Mouse (Mus musculus) embryonic facial prominence, embryonic 14.5 days (tissue): Measurements from ENCODE around the gene Khdc3. TPM values are rescaled to one million over a fixed set of nuclear protein-coding genes. Genes with fewer than 3 reads are reported as not detected.
"Not testable (repeated sequence)": the region's sequence is repeated elsewhere in the genome, so short reads cannot be mapped to it uniquely, and the experiment has no call there.

Experiments used
- ATAC-seq: fragments of 200-750 bp; cut with Nextera tagmentation; 2 replicates; pipeline ENCODE4 v1.8.0; 2017; ENCODE audit warnings: low read depth, moderate number of reproducible peaks, moderate TSS enrichment
- DNase-seq: peaks from one replicate; pipeline ENCODE4 v3.0.0-alpha.2; 2015; ENCODE audit warnings: low spot score
- H3K27ac ChIP-seq: fragments of 300-500 bp; sonication (generic); replicated peaks from 2 replicates; pipeline ENCODE4 v1.5.1; 2014; ENCODE audit warnings: low read depth, mild to moderate bottlenecking, low read length, moderate library complexity
- H3K27me3 ChIP-seq: fragments of 300-500 bp; sonication (generic); replicated peaks from 2 replicates; pipeline ENCODE4 v1.6.1; 2014; ENCODE audit warnings: low read length; ENCODE audit not compliant: control insufficient read depth, insufficient read depth
- H3K36me3 ChIP-seq: fragments of 300-500 bp; sonication (generic); 2 replicates; pipeline ENCODE4 v1.6.1; 2014; ENCODE audit warnings: low read length, mixed read lengths; ENCODE audit not compliant: control insufficient read depth, insufficient read depth
- H3K4me1 ChIP-seq: fragments of 300-500 bp; sonication (generic); 2 replicates; pipeline ENCODE4 v1.6.1; 2014; ENCODE audit warnings: antibody characterized with exemption, low read length; ENCODE audit not compliant: control insufficient read depth, insufficient read depth
- H3K4me2 ChIP-seq: fragments of 300-500 bp; sonication (generic); 2 replicates; pipeline ENCODE4 v1.6.1; 2014; ENCODE audit warnings: low read depth, mild to moderate bottlenecking, low read length, moderate library complexity, mixed read lengths
- H3K4me3 ChIP-seq: fragments of 300-500 bp; sonication (generic); 2 replicates; pipeline ENCODE4 v1.5.1; 2014; ENCODE audit warnings: low read depth, mild to moderate bottlenecking, low read length
- H3K9ac ChIP-seq: fragments of 300-500 bp; sonication (generic); 2 replicates; pipeline ENCODE4 v1.6.1; 2014; ENCODE audit warnings: low read depth, mild to moderate bottlenecking, low read length, moderate library complexity, mixed read lengths
- H3K9me3 ChIP-seq: fragments of 300-500 bp; sonication (generic); 2 replicates; pipeline ENCODE4 v1.6.1; 2016; ENCODE audit warnings: low read length; ENCODE audit not compliant: control insufficient read depth
- WGBS: fragments of 180-500 bp; shearing (Covaris S2); extraction: QIAGEN DNeasy Blood & Tissue Kit; methylation state at CpG from one replicate; pipeline ENCODE4 v1.1.7; 2014; 5-methylcytosine and 5-hydroxymethylcytosine counted together
- polyA plus RNA-seq: library from polyadenylated mRNA; unstranded; fragments of >200 nt; fragmentation: Nextera tagmentation; extraction: Ambion mirVana; gene quantifications from 2 replicates; pipeline ENCODE4 v1.2.1, GENCODE M21; 2014

Gene Khdc3
- polyA plus RNA-seq, 1 experiment from 2014 or later = 0.10 TPM

- peaks cover 33% of the 10 kb centered on the region for H3K27me3 ChIP-seq
- no peak overlapping the region for H3K4me2 ChIP-seq
- WGBS = 55% methylated on average over 1 of the region's 1 CpGs
- H3K4me1 ChIP-seq = peaks cover 8% of the 10 kb centered on the region; the same call in 1 of the 2 replicates
- DNase-seq (no peak), ATAC-seq (no peak)
- no peaks in the 10 kb centered on the region for H3K36me3 ChIP-seq
- no peak overlapping the region for H3K27ac ChIP-seq
- no peak overlapping the region for H3K4me3 ChIP-seq
- H3K9ac ChIP-seq = no peak overlapping the region
- H3K9me3 ChIP-seq = no peaks in the 10 kb centered on the region
Observed at GRCm38 (mm10) chr9:73105141-73105540, 3.5 kb downstream of the Khdc3 start.

GRCm38 (mm10) chr9:73105771-73106170 is 4.1 kb downstream of the Khdc3 start:
- no peak overlapping the region for H3K4me2 ChIP-seq
- no peaks in the 10 kb centered on the region for H3K9me3 ChIP-seq
- ATAC-seq (no peak), DNase-seq (no peak)
- no peak overlapping the region for H3K9ac ChIP-seq
- H3K4me3 ChIP-seq = no peak overlapping the region
- H3K4me1 ChIP-seq = peaks cover 8% of the 10 kb centered on the region; the same call in 1 of the 2 replicates
- no peaks in the 10 kb centered on the region for H3K36me3 ChIP-seq
- no peak overlapping the region for H3K27ac ChIP-seq
- peaks cover 33% of the 10 kb centered on the region for H3K27me3 ChIP-seq

- ATAC-seq (peak; percentile 98), DNase-seq (peak; percentile 96)
Observed at GRCm38 (mm10) chr9:73112919-73113906, 11.6 kb downstream of the Khdc3 start, which contains the start of gene Rsl24d1. TSS of gene Rsl24d1 (plus strand) at chr9:73113426.

GRCm38 (mm10) chr9:73116704-73117103 is 15.1 kb downstream of the Khdc3 start:
- not testable (repeated sequence) for H3K9ac ChIP-seq, H3K4me2 ChIP-seq, DNase-seq, H3K9me3 ChIP-seq, ATAC-seq, H3K4me1 ChIP-seq, H3K27me3 ChIP-seq, H3K4me3 ChIP-seq, H3K27ac ChIP-seq
- WGBS = 78% methylated on average over 6 of the region's 6 CpGs
- H3K36me3 ChIP-seq = peaks cover 50% of the 10 kb centered on the region

More at GRCm38 (mm10) chr9:73112919-73113906, 11.6 kb downstream of the Khdc3 start, which contains the start of gene Rsl24d1:
- Histone ChIP-seq H3K9ac (peak within 1 kb of the TSS; percentile 87), H3K4me2 (peak within 1 kb of the TSS; percentile 72), H3K4me3 (peak within 1 kb of the TSS; percentile 95), H3K9me3 (no peaks in the 10 kb centered on the region), H3K36me3 (peaks cover 29% of the 10 kb centered on the region), H3K27ac (peak within 1 kb of the TSS; percentile 72), H3K27me3 (no peaks in the 10 kb centered on the region), H3K4me1 (peaks cover 5% of the 10 kb centered on the region; the same call in 1 of the 2 replicates)
- WGBS = under 1% methylated on average over 56 of the region's 64 CpGs

- no peak overlapping the region for H3K4me2 ChIP-seq
- H3K4me3 ChIP-seq = no peak overlapping the region
- H3K4me1 ChIP-seq = peaks cover 5% of the 10 kb centered on the region; the same call in 1 of the 2 replicates
- no peaks in the 10 kb centered on the region for H3K27me3 ChIP-seq
- ATAC-seq = no peak
- no peak overlapping the region for H3K27ac ChIP-seq
- no peaks in the 10 kb centered on the region for H3K9me3 ChIP-seq
- peaks cover 56% of the 10 kb centered on the region for H3K36me3 ChIP-seq
- WGBS = 80% methylated on average over 4 of the region's 4 CpGs
- H3K9ac ChIP-seq = no peak overlapping the region
- no peak for DNase-seq
Observed at GRCm38 (mm10) chr9:73118012-73118411, 16.4 kb downstream of the Khdc3 start.

GRCm38 (mm10) chr9:73121735-73122134 is 20.1 kb downstream of the Khdc3 start:
- Histone ChIP-seq H3K4me2 (no peak overlapping the region), H3K4me3 (no peak overlapping the region)
- 0 out of 2 replicates have a peak, but pooled peaks have one; percentile 50 for ATAC-seq

GRCm38 (mm10) chr9:73125043-73125570 is 23.5 kb downstream of the Khdc3 start:
- no peaks in the 10 kb centered on the region for H3K9me3 ChIP-seq
- WGBS = 90% methylated on average over 8 of the region's 8 CpGs
- no peaks in the 10 kb centered on the region for H3K27me3 ChIP-seq
- ATAC-seq (no peak), DNase-seq (no peak)
- H3K9ac ChIP-seq = no peak overlapping the region
- H3K36me3 ChIP-seq = peaks cover 89% of the 10 kb centered on the region
- no peak overlapping the region for H3K4me3 ChIP-seq
- no peaks in the 10 kb centered on the region for H3K4me1 ChIP-seq
- no peak overlapping the region for H3K4me2 ChIP-seq
- H3K27ac ChIP-seq = no peak overlapping the region

More at GRCm38 (mm10) chr9:73121735-73122134, 20.1 kb downstream of the Khdc3 start:
- Histone ChIP-seq H3K4me1 (no peaks in the 10 kb centered on the region), H3K27ac (no peak overlapping the region), H3K9me3 (no peaks in the 10 kb centered on the region), H3K27me3 (no peaks in the 10 kb centered on the region), H3K9ac (no peak overlapping the region), H3K36me3 (peaks cover 73% of the 10 kb centered on the region)
- no peak for DNase-seq
- 68% methylated on average over 8 of the region's 8 CpGs for WGBS

GRCm38 (mm10) chr9:73127457-73127856 is 25.8 kb downstream of the Khdc3 start:
- no peak overlapping the region for H3K4me3 ChIP-seq
- H3K4me2 ChIP-seq = no peak overlapping the region
- ATAC-seq (no peak), DNase-seq (no peak)
- peaks cover 71% of the 10 kb centered on the region for H3K36me3 ChIP-seq
- no peaks in the 10 kb centered on the region for H3K27me3 ChIP-seq
- no peaks in the 10 kb centered on the region for H3K9me3 ChIP-seq
- WGBS = 54% methylated on average over 2 of the region's 2 CpGs
- H3K27ac ChIP-seq = no peak overlapping the region
- no peaks in the 10 kb centered on the region for H3K4me1 ChIP-seq
- H3K9ac ChIP-seq = no peak overlapping the region
